Mouse (Mus musculus) urinary bladder, postnatal 25 days (tissue): ENCODE measurements around the gene Pkp4.
A peak's percentile ranks its signal among the peaks of the same experiment; 100 is the strongest.

Source experiments
- DNase-seq: peaks from one replicate; pipeline ENCODE4 v3.0.0; 2022; ENCODE audit warnings: low spot score

Gene Pkp4

DNA sequence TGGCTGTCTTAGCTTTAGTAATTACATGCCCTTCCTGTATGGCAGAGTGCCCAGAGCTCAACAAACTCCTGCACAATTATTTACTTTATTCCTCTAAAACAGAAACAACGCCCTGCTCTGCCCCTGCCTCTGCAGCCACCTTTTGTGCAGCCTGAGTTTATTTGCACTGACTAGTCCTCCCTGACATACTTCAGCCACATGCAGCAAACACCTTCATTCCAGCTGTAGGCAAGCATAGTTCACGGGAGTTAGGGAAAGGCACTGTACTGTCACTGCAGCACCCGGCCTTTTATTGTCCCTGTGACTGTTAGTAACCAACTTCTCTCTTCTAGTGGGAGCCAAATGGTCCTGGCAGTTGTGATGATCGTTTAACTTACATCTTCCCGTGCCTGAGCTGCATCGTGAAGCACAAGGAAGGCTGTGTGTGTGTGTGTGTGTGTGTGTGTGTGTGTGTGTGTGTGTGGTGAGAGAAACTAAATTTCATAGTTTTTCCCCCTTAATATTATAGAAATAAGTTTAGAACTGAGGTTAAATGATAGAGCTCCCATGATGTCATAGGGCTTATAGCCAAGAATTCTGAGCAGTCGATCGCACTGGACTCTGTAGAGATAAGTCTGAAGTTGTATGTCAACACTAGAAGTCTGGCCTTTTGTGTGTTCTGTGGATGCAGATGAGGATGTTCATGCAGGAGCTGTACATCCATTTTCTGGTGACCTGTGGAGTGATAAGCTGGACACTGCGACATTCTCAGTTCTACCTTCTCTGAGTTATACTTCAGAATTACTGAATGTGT, 59.5 kb downstream of the Pkp4 start:
- peak; percentile 13 for DNase-seq

- DNase-seq, result no peak
These were observed 65.7 kb downstream of the Pkp4 start for GRCm38 (mm10) chr2:59226383-59226782.

DNA sequence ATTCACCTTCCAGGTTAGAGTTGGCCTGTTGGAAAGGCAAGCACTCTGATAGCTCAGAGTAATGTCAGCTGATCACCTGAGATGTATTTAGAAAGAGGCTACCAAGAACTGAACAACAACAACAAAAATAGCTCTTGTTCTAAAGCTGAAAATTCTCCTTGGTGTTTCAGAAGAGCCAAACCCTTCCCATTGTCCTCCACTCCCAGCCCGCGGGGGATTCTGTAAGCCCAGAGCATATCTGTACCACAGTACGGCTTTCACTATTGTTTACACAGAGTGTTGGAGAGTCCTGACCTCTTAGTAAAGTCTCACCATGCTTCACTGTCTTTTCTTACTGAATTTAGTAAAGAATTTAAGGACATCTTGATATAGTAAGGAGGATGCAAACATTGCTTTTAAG, 66.4 kb downstream of the Pkp4 start:
- no peak for DNase-seq

GRCm38 (mm10) chr2:59227508-59228263, 67.0 kb downstream of the Pkp4 start:
- DNase-seq, result no peak

DNA sequence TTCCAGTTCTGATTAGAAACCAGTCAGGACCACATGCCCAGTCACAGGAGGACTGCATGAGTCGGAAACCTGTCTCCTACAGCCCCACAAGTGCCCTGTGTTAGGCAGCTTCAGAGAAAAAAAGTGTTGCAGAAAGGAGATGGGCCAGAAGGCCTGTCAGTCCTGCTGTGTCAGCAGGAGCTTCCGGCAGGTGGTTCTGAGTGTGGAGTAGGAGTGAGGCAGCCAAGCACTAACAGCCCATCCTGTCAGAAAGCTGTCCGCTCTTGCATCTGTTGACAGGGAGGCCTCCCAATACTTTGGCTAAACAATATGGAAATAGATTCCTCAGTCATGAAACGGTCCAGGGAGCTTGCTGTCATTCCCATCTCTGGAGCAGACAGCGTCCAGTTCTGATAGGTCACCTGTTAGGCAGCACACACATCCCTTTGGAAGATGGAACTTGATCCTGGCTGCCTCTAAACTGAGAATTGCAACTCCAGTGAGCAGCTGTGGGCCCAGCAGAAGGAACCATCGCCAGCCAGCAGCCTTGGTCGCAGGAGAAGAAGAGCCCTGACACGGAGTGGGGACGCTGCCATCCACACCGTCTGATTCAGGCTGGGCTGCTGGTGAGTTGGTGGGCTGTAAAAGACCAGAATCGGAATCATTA, 68.7 kb downstream of the Pkp4 start:
- no peak for DNase-seq

DNA sequence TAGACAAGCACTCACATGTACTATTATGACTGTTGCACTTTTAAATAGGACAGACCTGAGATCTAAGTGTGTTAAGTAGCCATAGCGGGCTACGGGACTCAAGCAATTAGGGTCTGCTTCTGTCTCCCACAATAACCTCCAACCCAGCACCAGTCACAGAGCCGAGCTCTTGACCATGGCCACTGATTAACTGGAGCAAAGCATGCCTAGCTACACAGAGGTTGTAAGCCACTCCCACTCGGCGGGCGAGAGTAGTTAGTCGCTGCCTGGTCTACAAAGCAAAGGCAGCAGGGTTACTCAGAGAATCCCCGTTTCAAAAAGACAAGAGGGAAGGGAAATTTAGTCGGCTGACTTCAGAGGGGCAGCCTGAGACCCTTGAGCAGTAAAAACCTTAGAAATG, 70.0 kb downstream of the Pkp4 start:
- DNase-seq, result no peak

- no peak for DNase-seq
These were observed 70.9 kb downstream of the Pkp4 start for GRCm38 (mm10) chr2:59231514-59231913.

- DNase-seq, result no peak
These were observed 72.8 kb downstream of the Pkp4 start for GRCm38 (mm10) chr2:59233294-59233923.

- no peak for DNase-seq
These were observed 73.3 kb downstream of the Pkp4 start for GRCm38 (mm10) chr2:59233936-59234335.

GRCm38 (mm10) chr2:59234537-59234936, 73.9 kb downstream of the Pkp4 start:
- DNase-seq, result no peak

DNA sequence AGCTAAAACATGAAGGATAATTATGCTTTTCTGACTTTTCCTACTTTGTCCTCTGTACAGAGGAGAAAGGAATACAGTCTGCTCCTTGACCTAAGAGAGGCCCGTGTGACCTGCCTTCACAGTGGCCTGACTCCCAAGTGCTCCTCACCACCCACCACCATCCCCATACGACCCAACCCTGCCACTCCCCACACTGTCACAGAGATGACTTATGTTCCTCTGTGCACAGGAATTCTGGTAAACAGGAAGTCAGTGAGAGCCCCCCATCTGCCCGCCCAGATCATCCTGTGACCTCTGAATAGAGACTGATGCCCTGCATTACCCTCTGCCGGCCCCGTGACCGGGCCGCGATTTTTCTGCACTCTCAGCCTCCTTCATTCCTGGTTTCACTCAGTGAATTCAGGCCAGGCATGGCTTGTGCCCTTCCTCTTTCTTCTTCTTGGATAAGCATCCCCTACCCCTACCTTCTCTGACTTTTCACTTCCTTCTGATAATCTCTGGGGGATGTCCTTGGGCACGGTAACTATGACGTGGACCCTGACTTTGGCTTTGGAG, 79.3 kb downstream of the Pkp4 start:
- DNase-seq, result no peak

DNA sequence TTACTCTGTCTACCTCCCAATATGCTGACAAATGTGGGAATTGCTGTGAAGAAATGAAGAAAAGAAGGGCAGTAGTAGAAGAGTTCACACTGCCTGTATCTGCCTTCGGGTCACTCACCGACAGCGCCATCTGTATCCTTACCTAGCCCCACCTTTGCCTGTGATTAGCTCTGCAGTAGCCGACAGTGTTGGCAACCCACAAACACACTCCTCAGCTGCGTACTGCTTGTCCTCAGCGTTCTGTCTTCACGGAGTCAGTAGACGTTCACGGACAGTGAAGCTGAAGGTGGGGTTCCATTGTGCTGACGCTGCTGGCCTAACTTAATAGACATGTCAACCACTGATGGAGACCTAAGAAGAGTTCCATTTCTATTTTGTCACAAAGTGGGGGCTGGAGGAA, 81.5 kb downstream of the Pkp4 start:
- DNase-seq, result no peak

DNA sequence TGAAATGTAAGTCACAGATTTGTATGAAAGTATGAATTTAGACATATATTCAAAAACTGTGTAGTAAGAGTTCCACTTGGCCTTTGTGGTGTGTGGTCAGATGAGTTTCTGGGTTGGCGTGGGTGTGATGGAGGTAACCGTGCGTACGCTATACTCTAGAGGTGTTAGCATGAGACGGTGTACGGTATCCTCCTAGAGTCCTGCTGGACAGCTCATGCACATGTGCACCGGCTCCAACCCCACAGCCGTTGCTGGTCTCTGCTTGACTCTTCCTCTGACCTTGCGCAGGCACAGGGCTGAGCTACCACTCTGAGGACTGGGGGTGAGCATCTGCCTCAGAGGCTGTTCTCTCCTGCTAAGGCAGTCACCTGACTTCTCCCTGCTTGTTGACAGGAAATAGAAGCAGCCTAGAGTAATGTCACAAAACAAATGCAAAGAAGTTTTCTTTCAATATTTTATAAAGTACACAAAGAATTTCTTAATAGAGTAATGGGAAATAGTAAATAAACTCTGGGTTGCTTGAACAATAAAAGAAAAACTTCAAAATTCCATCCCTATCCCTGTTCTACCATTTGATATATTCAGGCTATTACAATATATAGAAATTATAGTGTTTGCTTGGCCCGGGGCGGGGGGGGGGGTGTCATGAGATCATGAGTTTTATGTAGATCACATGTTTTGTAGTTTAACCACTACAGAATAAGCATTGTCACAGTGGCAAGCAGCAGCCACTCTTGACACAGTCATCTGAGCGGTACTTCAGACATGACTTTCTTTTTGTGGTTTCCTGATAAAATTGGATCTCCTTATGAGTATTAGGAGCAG, 83.8 kb downstream of the Pkp4 start:
- no peak for DNase-seq

DNA sequence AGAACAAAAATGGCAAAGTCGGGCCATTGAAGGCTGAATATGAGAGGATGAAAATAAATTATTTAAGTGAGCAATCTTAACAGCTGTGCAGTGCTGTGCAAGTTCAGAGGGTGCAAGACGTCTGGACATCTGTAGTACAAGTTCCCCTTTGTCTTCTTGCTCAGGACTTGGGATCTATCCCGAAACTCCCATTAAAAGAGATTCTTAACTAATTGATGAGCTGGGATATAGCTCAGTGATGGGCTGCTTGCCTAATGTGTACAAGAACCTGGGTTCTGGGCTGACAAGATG, 84.4 kb downstream of the Pkp4 start:
- DNase-seq, result no peak

GRCm38 (mm10) chr2:59248806-59249205, 88.2 kb downstream of the Pkp4 start:
- DNase-seq, result no peak

DNA sequence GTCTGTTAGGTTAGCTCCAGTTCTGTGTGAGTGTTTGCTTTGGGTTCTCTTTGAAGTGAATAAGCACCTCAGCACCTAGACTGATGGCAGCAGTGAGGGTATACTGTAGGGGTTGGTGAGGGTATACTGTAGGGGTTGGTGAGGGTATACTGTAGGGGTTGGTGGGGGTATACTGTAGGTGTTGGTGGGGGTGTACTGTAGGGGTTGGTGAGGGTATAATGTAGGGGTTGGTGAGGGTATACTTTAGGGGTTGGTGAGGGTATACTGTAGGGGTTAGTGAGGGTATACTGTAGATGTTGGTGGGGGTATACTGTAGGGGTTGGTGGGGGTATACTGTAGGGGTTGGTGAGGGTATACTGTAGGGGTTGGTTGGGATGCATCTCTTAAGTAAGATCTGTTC, 92.2 kb downstream of the Pkp4 start:
- no peak for DNase-seq

DNA sequence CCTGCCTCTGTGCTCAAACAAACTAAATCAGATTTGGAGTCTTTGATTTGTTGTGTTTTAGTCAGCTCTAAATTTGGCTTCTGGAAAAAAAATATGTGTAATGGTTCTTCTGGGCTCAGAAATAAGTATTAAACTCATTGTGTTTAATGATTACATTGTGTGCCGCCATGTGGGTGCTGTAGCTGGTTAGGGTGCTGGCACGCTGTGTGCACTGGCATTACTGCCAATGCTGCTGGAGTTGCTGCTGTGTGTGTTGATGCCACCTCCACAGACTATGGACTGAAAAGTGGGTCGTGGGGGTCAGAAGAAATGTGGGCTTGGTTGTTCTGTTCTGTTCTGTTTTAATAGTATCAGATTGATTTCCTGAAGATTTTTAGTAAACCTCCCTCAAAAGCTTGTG, 92.8 kb downstream of the Pkp4 start:
- no peak for DNase-seq

- no peak for DNase-seq
These were observed 98.2 kb downstream of the Pkp4 start for GRCm38 (mm10) chr2:59258821-59259231.

GRCm38 (mm10) chr2:59259346-59259745, 98.7 kb downstream of the Pkp4 start:
- DNase-seq, result no peak

- no peak for DNase-seq
These were observed 100.6 kb downstream of the Pkp4 start for GRCm38 (mm10) chr2:59261203-59261602.

DNA sequence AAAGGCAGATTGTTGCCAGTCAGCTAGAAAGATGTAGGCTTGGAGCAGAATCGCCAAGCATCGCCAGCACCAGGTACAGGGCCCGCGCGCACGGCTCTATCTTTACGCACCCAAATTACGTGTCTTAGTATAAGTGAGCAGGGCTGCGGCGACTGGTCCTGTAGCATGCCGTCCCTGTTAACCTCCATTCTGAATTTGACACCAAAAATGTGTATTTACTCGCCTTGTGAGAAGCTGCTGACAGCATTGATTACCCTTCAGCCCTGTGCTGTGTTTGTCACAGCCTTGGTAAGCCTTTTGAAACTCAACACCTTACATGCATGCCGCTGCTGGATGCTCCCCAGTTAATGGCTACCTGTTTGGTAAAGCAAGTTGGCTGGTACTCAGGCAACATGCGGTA, 105.8 kb downstream of the Pkp4 start:
- DNase-seq, result no peak

GRCm38 (mm10) chr2:59271835-59272234, 111.2 kb downstream of the Pkp4 start:
- DNase-seq, result no peak
